Mouse (Mus musculus): Measurements from ENCODE around the gene Serpina3j. TPM values are rescaled to one million over a fixed set of nuclear protein-coding genes. Genes with fewer than 3 reads are reported as not detected.
A peak's percentile ranks its signal among the peaks of the same experiment; 100 is the strongest.
"Not testable (repeated sequence)": the region's sequence is repeated elsewhere in the genome, so short reads cannot be mapped to it uniquely, and the experiment has no call there.

Serpina3j gene
- polyA plus RNA-seq, 1 experiment from 2014 or later: not detected

- DNase-seq (ENCODE audit: low spot score): peak; percentile 53
- H3K36me3 ChIP-seq: no peaks in the 10 kb centered on the region
- 80% methylated on average over 3 of the region's 3 CpGs for WGBS
Observed at GRCm38 (mm10) chr12:104338705-104339104, 24.4 kb downstream of the Serpina3j start.

GRCm38 (mm10) chr12:104342489-104342888 is 28.1 kb downstream of the Serpina3j start:
- H3K27me3 ChIP-seq (ENCODE audit: insufficient read depth, poor library complexity, severe bottlenecking); H3K9me3 ChIP-seq; DNase-seq (ENCODE audit: low spot score); H3K36me3 ChIP-seq; H3K4me3 ChIP-seq; H3K27ac ChIP-seq; H3K4me1 ChIP-seq: not testable (repeated sequence)

More at GRCm38 (mm10) chr12:104338705-104339104, 24.4 kb downstream of the Serpina3j start:
- Histone ChIP-seq H3K9me3 (no peaks in the 10 kb centered on the region), H3K4me3 (no peak overlapping the region), H3K27ac (no peak overlapping the region), H3K4me1 (no peaks in the 10 kb centered on the region), H3K27me3 (ENCODE audit: insufficient read depth, poor library complexity, severe bottlenecking) (no peaks in the 10 kb centered on the region)

GRCm38 (mm10) chr12:104345181-104345580 is 30.8 kb downstream of the Serpina3j start:
- DNase-seq (ENCODE audit: low spot score): peak; percentile 10
- H3K27me3 ChIP-seq (ENCODE audit: insufficient read depth, poor library complexity, severe bottlenecking): no peaks in the 10 kb centered on the region
- no peaks in the 10 kb centered on the region for H3K4me1 ChIP-seq
- no peaks in the 10 kb centered on the region for H3K36me3 ChIP-seq
- 71% methylated on average over 2 of the region's 2 CpGs for WGBS
- H3K4me3 ChIP-seq: no peak overlapping the region
- no peak overlapping the region for H3K27ac ChIP-seq
- no peaks in the 10 kb centered on the region for H3K9me3 ChIP-seq

GRCm38 (mm10) chr12:104345707-104346106 is 31.4 kb downstream of the Serpina3j start:
- Histone ChIP-seq H3K36me3 (no peaks in the 10 kb centered on the region), H3K27ac (no peak overlapping the region), H3K4me3 (no peak overlapping the region), H3K4me1 (no peaks in the 10 kb centered on the region), H3K27me3 (ENCODE audit: insufficient read depth, poor library complexity, severe bottlenecking) (no peaks in the 10 kb centered on the region), H3K9me3 (no peaks in the 10 kb centered on the region)
- peak; percentile 51 for DNase-seq (ENCODE audit: low spot score)

GRCm38 (mm10) chr12:104347091-104347490 is 32.7 kb downstream of the Serpina3j start:
- H3K9me3 ChIP-seq: no peaks in the 10 kb centered on the region
- 71% methylated on average over 2 of the region's 2 CpGs for WGBS
- H3K4me3 ChIP-seq: no peak overlapping the region
- H3K27ac ChIP-seq: no peak overlapping the region
- H3K36me3 ChIP-seq: no peaks in the 10 kb centered on the region
- H3K27me3 ChIP-seq (ENCODE audit: insufficient read depth, poor library complexity, severe bottlenecking): no peaks in the 10 kb centered on the region
- DNase-seq (ENCODE audit: low spot score): no peak
- no peaks in the 10 kb centered on the region for H3K4me1 ChIP-seq

GRCm38 (mm10) chr12:104351812-104352211 is 37.5 kb downstream of the Serpina3j start:
- not testable (repeated sequence) for H3K27me3 ChIP-seq (ENCODE audit: insufficient read depth, poor library complexity, severe bottlenecking); H3K36me3 ChIP-seq; H3K4me3 ChIP-seq; H3K9me3 ChIP-seq; H3K4me1 ChIP-seq; H3K27ac ChIP-seq
- 27% methylated on average over 3 of the region's 3 CpGs for WGBS
- DNase-seq (ENCODE audit: low spot score): peak; percentile 70

- no peak overlapping the region for H3K4me3 ChIP-seq
- WGBS: 89% methylated on average over 3 of the region's 3 CpGs
Observed at GRCm38 (mm10) chr12:104356006-104356405, 41.7 kb downstream of the Serpina3j start.

GRCm38 (mm10) chr12:104369986-104370385 is 55.6 kb downstream of the Serpina3j start:
- DNase-seq (ENCODE audit: low spot score): peak; percentile 64
- Histone ChIP-seq H3K27me3 (ENCODE audit: insufficient read depth, poor library complexity, severe bottlenecking) (no peaks in the 10 kb centered on the region), H3K4me3 (no peak overlapping the region), H3K4me1 (no peaks in the 10 kb centered on the region), H3K36me3 (no peaks in the 10 kb centered on the region), H3K9me3 (no peaks in the 10 kb centered on the region), H3K27ac (no peak overlapping the region)
- 90% methylated on average over 3 of the region's 3 CpGs for WGBS

More at GRCm38 (mm10) chr12:104356006-104356405, 41.7 kb downstream of the Serpina3j start:
- peak; percentile 55 for DNase-seq (ENCODE audit: low spot score)
- no peak overlapping the region for H3K27ac ChIP-seq
- no peaks in the 10 kb centered on the region for H3K36me3 ChIP-seq
- no peaks in the 10 kb centered on the region for H3K4me1 ChIP-seq
- H3K27me3 ChIP-seq (ENCODE audit: insufficient read depth, poor library complexity, severe bottlenecking): no peaks in the 10 kb centered on the region
- no peaks in the 10 kb centered on the region for H3K9me3 ChIP-seq

Other genes starting within 250 kb of the Serpina3j start
- 0.10 TPM in 1 of 2 replicates, not detected in the other for gene Serpina5, start 213.4 kb upstream of the Serpina3j start, polyA plus RNA-seq (2016; fragmentation: Nextera tagmentation; extraction: Ambion mirVana)
- gene Serpina3a, start 201.8 kb upstream of the Serpina3j start, polyA plus RNA-seq (2016; fragmentation: Nextera tagmentation; extraction: Ambion mirVana): not detected in 2 replicates
- 0.20 TPM in 1 of 2 replicates, not detected in the other for gene Serpina3b, start 186.6 kb upstream of the Serpina3j start, polyA plus RNA-seq (2016; fragmentation: Nextera tagmentation; extraction: Ambion mirVana)
- not detected in 2 replicates for gene Serpina3c, start 160.7 kb upstream of the Serpina3j start, polyA plus RNA-seq (2016; fragmentation: Nextera tagmentation; extraction: Ambion mirVana)
- gene Serpina3f, start 100.0 kb upstream of the Serpina3j start, polyA plus RNA-seq (2016; fragmentation: Nextera tagmentation; extraction: Ambion mirVana): not detected in 2 replicates
- 0.20 and 0.59 TPM in 2 replicates for gene Serpina3g, start 78.3 kb upstream of the Serpina3j start, polyA plus RNA-seq (2016; fragmentation: Nextera tagmentation; extraction: Ambion mirVana)
- gene Serpina3i, start 51.4 kb upstream of the Serpina3j start, polyA plus RNA-seq (2016; fragmentation: Nextera tagmentation; extraction: Ambion mirVana): 0.06 TPM in 1 of 2 replicates, not detected in the other
- gene Serpina3k, start 23.9 kb downstream of the Serpina3j start, polyA plus RNA-seq (2016; fragmentation: Nextera tagmentation; extraction: Ambion mirVana): not detected in 2 replicates
- not detected in 2 replicates for gene Serpina3m, start 23.9 kb downstream of the Serpina3j start, polyA plus RNA-seq (2016; fragmentation: Nextera tagmentation; extraction: Ambion mirVana)
- gene Serpina3n, start 92.2 kb downstream of the Serpina3j start, polyA plus RNA-seq (2016; fragmentation: Nextera tagmentation; extraction: Ambion mirVana): 0.08 and 0.09 TPM in 2 replicates
- 1.2 and 4.0 TPM in 2 replicates for gene Gsc, start 158.8 kb downstream of the Serpina3j start, polyA plus RNA-seq (2016; fragmentation: Nextera tagmentation; extraction: Ambion mirVana)